Mouse (Mus musculus): Measurements from ENCODE around the gene Raly. TPM values are rescaled to one million over a fixed set of nuclear protein-coding genes. Genes with fewer than 3 reads are reported as not detected.

The Raly gene
- polyA plus RNA-seq, 1 experiment from 2014 or later, result 20.5 TPM

DNA sequence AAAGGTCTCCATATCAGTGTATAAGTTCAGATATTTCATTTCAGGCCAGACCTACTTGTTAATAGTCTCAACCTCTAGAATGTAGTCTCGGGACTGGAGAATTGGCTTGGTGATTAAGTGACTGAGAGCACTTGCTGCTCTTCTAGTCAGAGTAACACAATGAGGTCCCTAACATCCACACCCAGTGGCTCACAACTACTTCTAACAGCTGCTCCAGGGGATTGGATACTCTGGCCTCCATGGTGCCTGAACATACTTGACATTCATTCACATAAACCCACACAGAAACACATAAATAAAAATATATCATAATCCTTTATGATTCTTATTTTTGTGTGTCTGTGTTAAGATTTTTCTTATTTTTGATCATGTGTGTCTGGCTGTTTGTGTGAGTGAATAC lies 27.7 kb downstream of the Raly start:
- H3K4me3 ChIP-seq (ENCODE audit: low read depth, low read length), result no peak overlapping the region
- no peak overlapping the region for H3K4me2 ChIP-seq (replicated peaks; ENCODE audit: low read depth)
- peaks cover 8% of the 10 kb centered on the region; the same call in 1 of the 2 replicates for H3K4me1 ChIP-seq (replicated peaks; ENCODE audit: control insufficient read depth, insufficient read depth, low read length)
- H3K9me3 ChIP-seq (ENCODE audit: control insufficient read depth), result no peaks in the 10 kb centered on the region
- 51% methylated on average over 1 of the region's 1 CpGs for WGBS
- no peak for TF ChIP-seq CTCF (IDR thresholded peaks at IDR 0.05; ENCODE audit: low read depth)
- no peak overlapping the region for H3K9ac ChIP-seq (ENCODE audit: low read depth, low read length)
- no peak for ATAC-seq
- no peaks in the 10 kb centered on the region for H3K36me3 ChIP-seq (ENCODE audit: control insufficient read depth, insufficient read depth)
- H3K27me3 ChIP-seq (replicated peaks; ENCODE audit: control insufficient read depth, insufficient read depth, low read length), result no peaks in the 10 kb centered on the region
- no peak overlapping the region for H3K27ac ChIP-seq (ENCODE audit: low read depth, low read length)

DNA sequence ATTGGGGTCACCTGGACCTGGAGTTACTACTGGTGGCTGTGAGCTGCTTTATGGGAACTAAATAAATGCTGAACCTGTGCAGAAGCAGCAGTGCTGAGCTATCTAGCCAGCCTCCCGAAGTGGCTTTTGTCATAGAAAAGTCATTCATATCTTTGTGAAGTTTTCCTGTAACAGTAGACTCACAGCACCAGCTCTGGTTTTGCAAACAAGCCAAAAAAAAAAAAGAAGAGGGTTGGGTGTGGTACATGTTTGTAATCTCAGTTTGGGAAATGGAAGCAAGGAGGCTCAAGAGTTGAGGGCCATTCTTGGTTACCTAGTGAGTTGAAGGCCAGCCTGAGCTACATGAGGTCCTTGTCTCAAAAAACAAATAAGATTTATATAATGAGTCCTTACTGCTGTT lies 29.4 kb downstream of the Raly start:
- Histone ChIP-seq H3K4me2 (replicated peaks; ENCODE audit: low read depth) (no peak overlapping the region), H3K4me1 (replicated peaks; ENCODE audit: control insufficient read depth, insufficient read depth, low read length) (peaks cover 8% of the 10 kb centered on the region; the same call in 1 of the 2 replicates), H3K27me3 (replicated peaks; ENCODE audit: control insufficient read depth, insufficient read depth, low read length) (no peaks in the 10 kb centered on the region), H3K9ac (ENCODE audit: low read depth, low read length) (no peak overlapping the region), H3K9me3 (ENCODE audit: control insufficient read depth) (no peaks in the 10 kb centered on the region), H3K4me3 (ENCODE audit: low read depth, low read length) (no peak overlapping the region), H3K27ac (ENCODE audit: low read depth, low read length) (no peak overlapping the region), H3K36me3 (ENCODE audit: control insufficient read depth, insufficient read depth) (no peaks in the 10 kb centered on the region)
- 52% methylated on average over 1 of the region's 1 CpGs for WGBS
- no peak for TF ChIP-seq CTCF (IDR thresholded peaks at IDR 0.05; ENCODE audit: low read depth)
- ATAC-seq, result no peak

DNA sequence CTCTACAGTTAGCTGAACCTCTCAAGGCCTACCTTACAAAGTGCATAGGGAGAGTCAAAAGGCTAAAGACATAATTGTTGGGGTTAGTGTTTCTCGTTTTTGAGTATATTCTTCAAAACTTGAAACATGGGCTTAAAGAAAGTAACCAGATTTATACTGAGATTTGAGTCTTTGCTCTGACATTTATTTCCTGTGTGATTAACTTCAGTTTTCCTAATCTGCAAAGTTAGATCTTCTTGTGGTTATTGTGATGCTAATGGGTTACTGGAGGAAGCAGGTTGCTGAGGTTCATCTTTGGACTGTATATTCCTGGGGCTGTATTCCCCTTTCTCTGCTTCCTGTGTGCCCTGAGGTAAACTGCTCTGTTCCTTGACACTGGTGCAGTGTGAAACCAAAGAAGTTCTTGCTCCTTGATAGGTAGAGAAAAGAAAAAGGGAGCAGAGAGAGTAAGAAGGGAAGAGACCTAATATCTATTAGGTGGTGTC lies 35.2 kb downstream of the Raly start:
- ATAC-seq, result no peak
- Histone ChIP-seq H3K9ac (ENCODE audit: low read depth, low read length) (no peak overlapping the region), H3K4me1 (replicated peaks; ENCODE audit: control insufficient read depth, insufficient read depth, low read length) (no peaks in the 10 kb centered on the region), H3K9me3 (ENCODE audit: control insufficient read depth) (no peaks in the 10 kb centered on the region), H3K36me3 (ENCODE audit: control insufficient read depth, insufficient read depth) (no peaks in the 10 kb centered on the region), H3K27ac (ENCODE audit: low read depth, low read length) (no peak overlapping the region), H3K27me3 (replicated peaks; ENCODE audit: control insufficient read depth, insufficient read depth, low read length) (no peaks in the 10 kb centered on the region), H3K4me2 (replicated peaks; ENCODE audit: low read depth) (no peak overlapping the region), H3K4me3 (ENCODE audit: low read depth, low read length) (no peak overlapping the region)
- whole genome bisulfite sequencing, result 75% methylated on average over 1 of the region's 1 CpGs
- TF ChIP-seq CTCF (IDR thresholded peaks at IDR 0.05; ENCODE audit: low read depth), result no peak

- Histone ChIP-seq H3K9ac (ENCODE audit: low read depth, low read length) (no peak overlapping the region), H3K4me1 (replicated peaks; ENCODE audit: control insufficient read depth, insufficient read depth, low read length) (no peaks in the 10 kb centered on the region), H3K4me2 (replicated peaks; ENCODE audit: low read depth) (no peak overlapping the region), H3K27me3 (replicated peaks; ENCODE audit: control insufficient read depth, insufficient read depth, low read length) (no peaks in the 10 kb centered on the region), H3K36me3 (ENCODE audit: control insufficient read depth, insufficient read depth) (no peaks in the 10 kb centered on the region), H3K4me3 (ENCODE audit: low read depth, low read length) (no peak overlapping the region), H3K9me3 (ENCODE audit: control insufficient read depth) (no peaks in the 10 kb centered on the region), H3K27ac (ENCODE audit: low read depth, low read length) (no peak overlapping the region)
- no peak for ATAC-seq
- TF ChIP-seq CTCF (IDR thresholded peaks at IDR 0.05; ENCODE audit: low read depth), result no peak
- 59% methylated on average over 4 of the region's 4 CpGs for WGBS
These were observed 36.6 kb downstream of the Raly start for GRCm38 (mm10) chr2:154827521-154827920.

DNA sequence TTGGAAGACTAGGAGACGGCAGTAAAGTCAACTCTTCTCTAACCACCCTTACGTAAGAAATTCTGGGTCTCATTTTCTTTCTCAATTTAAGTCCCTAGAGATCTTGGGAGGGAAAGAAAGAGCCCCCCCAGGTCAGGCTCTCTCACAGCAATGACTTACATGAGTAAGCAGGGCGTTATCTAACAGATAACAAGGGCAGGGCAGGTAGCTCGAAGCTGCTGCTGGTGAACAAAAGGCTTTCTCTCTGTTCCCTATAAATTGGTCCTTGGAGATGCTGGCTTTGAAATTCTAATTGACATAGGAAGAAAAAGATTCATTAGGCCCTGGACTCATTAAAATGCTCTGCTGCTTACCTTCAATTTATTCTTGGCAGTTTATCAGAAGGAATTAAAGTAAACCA lies 41.6 kb downstream of the Raly start:
- Histone ChIP-seq H3K4me1 (replicated peaks; ENCODE audit: control insufficient read depth, insufficient read depth, low read length) (peaks cover 5% of the 10 kb centered on the region; the same call in 1 of the 2 replicates), H3K36me3 (ENCODE audit: control insufficient read depth, insufficient read depth) (no peaks in the 10 kb centered on the region), H3K9me3 (ENCODE audit: control insufficient read depth) (no peaks in the 10 kb centered on the region), H3K27ac (ENCODE audit: low read depth, low read length) (peak overlapping the region; percentile 41; the same call in 1 of the 2 replicates), H3K4me2 (replicated peaks; ENCODE audit: low read depth) (no peak overlapping the region), H3K4me3 (ENCODE audit: low read depth, low read length) (no peak overlapping the region), H3K9ac (ENCODE audit: low read depth, low read length) (no peak overlapping the region), H3K27me3 (replicated peaks; ENCODE audit: control insufficient read depth, insufficient read depth, low read length) (no peaks in the 10 kb centered on the region)
- no peak for ATAC-seq
- WGBS, result 35% methylated on average over 4 of the region's 4 CpGs
- TF ChIP-seq CTCF (IDR thresholded peaks at IDR 0.05; ENCODE audit: low read depth), result no peak

DNA sequence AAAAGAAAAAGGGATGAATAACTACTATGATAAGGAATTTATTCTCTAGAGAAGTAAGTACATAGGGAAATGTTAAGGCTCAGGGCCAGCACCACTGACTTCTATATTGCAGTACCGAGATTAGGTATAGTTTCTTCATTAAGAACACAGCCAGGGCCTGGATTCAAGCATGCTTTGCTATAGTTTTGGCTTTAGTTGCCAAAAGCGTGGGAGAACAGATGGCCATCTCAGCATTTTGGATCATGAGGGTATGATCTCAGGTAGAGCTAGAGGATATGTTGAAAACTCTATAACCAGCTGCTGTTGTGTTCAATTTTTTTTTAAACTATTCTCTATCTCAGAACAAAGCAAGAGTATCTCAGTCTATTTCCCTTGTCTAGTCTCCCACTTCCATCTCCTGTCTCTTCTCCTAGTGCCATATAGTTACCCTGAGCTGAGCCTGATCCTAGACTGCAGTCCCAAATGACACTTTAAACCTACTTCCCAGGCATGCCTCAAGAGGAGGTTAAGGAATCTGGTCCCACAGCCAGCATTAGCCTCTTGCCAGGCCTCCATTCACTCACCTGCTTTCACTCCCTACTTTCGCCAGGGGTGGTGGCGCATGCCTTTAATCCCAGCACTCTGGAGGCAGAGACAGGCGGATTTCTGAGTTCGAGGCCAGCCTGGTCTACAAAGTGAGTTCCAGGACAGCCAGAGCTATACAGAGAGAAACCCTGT lies 43.4 kb downstream of the Raly start:
- Histone ChIP-seq H3K9ac (ENCODE audit: low read depth, low read length) (no peak overlapping the region), H3K27me3 (replicated peaks; ENCODE audit: control insufficient read depth, insufficient read depth, low read length) (no peaks in the 10 kb centered on the region), H3K9me3 (ENCODE audit: control insufficient read depth) (no peaks in the 10 kb centered on the region), H3K27ac (ENCODE audit: low read depth, low read length) (no peak overlapping the region), H3K4me1 (replicated peaks; ENCODE audit: control insufficient read depth, insufficient read depth, low read length) (peaks cover 5% of the 10 kb centered on the region; the same call in 1 of the 2 replicates), H3K36me3 (ENCODE audit: control insufficient read depth, insufficient read depth) (no peaks in the 10 kb centered on the region), H3K4me2 (replicated peaks; ENCODE audit: low read depth) (no peak overlapping the region), H3K4me3 (ENCODE audit: low read depth, low read length) (no peak overlapping the region)
- 91% methylated on average over 6 of the region's 6 CpGs for WGBS
- ATAC-seq, result no peak
- no peak for TF ChIP-seq CTCF (IDR thresholded peaks at IDR 0.05; ENCODE audit: low read depth)
